Mouse (Mus musculus): ENCODE results near the gene Capn12. TPM values are rescaled to one million over a fixed set of nuclear protein-coding genes. Genes with fewer than 3 reads are reported as not detected.
A peak's percentile ranks its signal among the peaks of the same experiment; 100 is the strongest.

Gene Capn12
- polyA plus RNA-seq, 1 experiment from 2014 or later, result 0.64 TPM

GRCm38 (mm10) chr7:28921178-28921577 is 40.0 kb downstream of the Capn12 start:
- 93% methylated on average over 3 of the region's 3 CpGs for WGBS
- Histone ChIP-seq H3K27ac (ENCODE audit: low read depth, low read length) (no peak overlapping the region), H3K4me1 (ENCODE audit: control insufficient read depth, insufficient read depth, low read length) (peaks cover 63% of the 10 kb centered on the region), H3K4me3 (ENCODE audit: low read length) (no peak overlapping the region), H3K27me3 (ENCODE audit: control insufficient read depth, insufficient read depth, low read length) (no peaks in the 10 kb centered on the region), H3K9me3 (ENCODE audit: control insufficient read depth, low read length) (no peaks in the 10 kb centered on the region), H3K36me3 (ENCODE audit: control insufficient read depth, insufficient read depth, low read length) (peaks cover 37% of the 10 kb centered on the region), H3K4me2 (replicated peaks; ENCODE audit: low read depth, low read length) (no peak overlapping the region), H3K9ac (ENCODE audit: low read depth, low read length) (no peak overlapping the region)
- ATAC-seq (ENCODE audit: low FRiP score, low TSS enrichment), result no peak

- Histone ChIP-seq H3K27ac (ENCODE audit: low read depth, low read length) (no peak overlapping the region), H3K27me3 (ENCODE audit: control insufficient read depth, insufficient read depth, low read length) (no peaks in the 10 kb centered on the region), H3K9me3 (ENCODE audit: control insufficient read depth, low read length) (no peaks in the 10 kb centered on the region), H3K4me3 (ENCODE audit: low read length) (no peak overlapping the region), H3K9ac (ENCODE audit: low read depth, low read length) (no peak overlapping the region), H3K36me3 (ENCODE audit: control insufficient read depth, insufficient read depth, low read length) (peaks cover 30% of the 10 kb centered on the region), H3K4me1 (ENCODE audit: control insufficient read depth, insufficient read depth, low read length) (peaks cover 68% of the 10 kb centered on the region), H3K4me2 (replicated peaks; ENCODE audit: low read depth, low read length) (no peak overlapping the region)
- no peak for ATAC-seq (ENCODE audit: low FRiP score, low TSS enrichment)
- 80% methylated on average over 8 of the region's 8 CpGs for WGBS
These were observed 40.7 kb downstream of the Capn12 start for GRCm38 (mm10) chr7:28921722-28922465.

GRCm38 (mm10) chr7:28922606-28923005 is 41.4 kb downstream of the Capn12 start:
- WGBS, result 69% methylated on average over 4 of the region's 4 CpGs

GRCm38 (mm10) chr7:28923865-28924291 is 42.7 kb downstream of the Capn12 start:
- Histone ChIP-seq H3K36me3 (ENCODE audit: control insufficient read depth, insufficient read depth, low read length) (peaks cover 10% of the 10 kb centered on the region; the same call in 1 of the 2 replicates), H3K4me1 (ENCODE audit: control insufficient read depth, insufficient read depth, low read length) (peaks cover 60% of the 10 kb centered on the region), H3K27ac (ENCODE audit: low read depth, low read length) (peak overlapping the region; percentile 89), H3K4me3 (ENCODE audit: low read length) (no peak overlapping the region), H3K9me3 (ENCODE audit: control insufficient read depth, low read length) (no peaks in the 10 kb centered on the region), H3K27me3 (ENCODE audit: control insufficient read depth, insufficient read depth, low read length) (no peaks in the 10 kb centered on the region), H3K9ac (ENCODE audit: low read depth, low read length) (peak overlapping the region; percentile 35; the same call in 1 of the 2 replicates), H3K4me2 (replicated peaks; ENCODE audit: low read depth, low read length) (no peak overlapping the region; the same call in 1 of the 2 replicates)
- ATAC-seq (ENCODE audit: low FRiP score, low TSS enrichment), result peak; percentile 69
- 5% methylated on average over 4 of the region's 4 CpGs for WGBS

More at GRCm38 (mm10) chr7:28922606-28923005, 41.4 kb downstream of the Capn12 start:
- H3K4me2 ChIP-seq (replicated peaks; ENCODE audit: low read depth, low read length), result no peak overlapping the region
- H3K4me3 ChIP-seq (ENCODE audit: low read length), result no peak overlapping the region
- H3K27me3 ChIP-seq (ENCODE audit: control insufficient read depth, insufficient read depth, low read length), result no peaks in the 10 kb centered on the region
- peaks cover 68% of the 10 kb centered on the region for H3K4me1 ChIP-seq (ENCODE audit: control insufficient read depth, insufficient read depth, low read length)
- H3K36me3 ChIP-seq (ENCODE audit: control insufficient read depth, insufficient read depth, low read length), result peaks cover 23% of the 10 kb centered on the region
- no peak overlapping the region for H3K27ac ChIP-seq (ENCODE audit: low read depth, low read length)
- ATAC-seq (ENCODE audit: low FRiP score, low TSS enrichment), result no peak
- no peaks in the 10 kb centered on the region for H3K9me3 ChIP-seq (ENCODE audit: control insufficient read depth, low read length)
- no peak overlapping the region for H3K9ac ChIP-seq (ENCODE audit: low read depth, low read length)

- 66% methylated on average over 3 of the region's 3 CpGs for WGBS
- H3K9ac ChIP-seq (ENCODE audit: low read depth, low read length), result peak overlapping the region; percentile 24; the same call in 1 of the 2 replicates
These were observed 43.6 kb downstream of the Capn12 start for GRCm38 (mm10) chr7:28924802-28925201.

GRCm38 (mm10) chr7:28925317-28925716 is 44.1 kb downstream of the Capn12 start:
- H3K36me3 ChIP-seq (ENCODE audit: control insufficient read depth, insufficient read depth, low read length), result peaks cover 10% of the 10 kb centered on the region; the same call in 1 of the 2 replicates
- no peaks in the 10 kb centered on the region for H3K27me3 ChIP-seq (ENCODE audit: control insufficient read depth, insufficient read depth, low read length)
- H3K4me3 ChIP-seq (ENCODE audit: low read length), result no peak overlapping the region
- no peak overlapping the region for H3K9ac ChIP-seq (ENCODE audit: low read depth, low read length)
- 7% methylated on average over 9 of the region's 9 CpGs for WGBS
- peak; percentile 63 for ATAC-seq (ENCODE audit: low FRiP score, low TSS enrichment)
- H3K27ac ChIP-seq (ENCODE audit: low read depth, low read length), result peak overlapping the region; percentile 89
- H3K4me2 ChIP-seq (replicated peaks; ENCODE audit: low read depth, low read length), result no peak overlapping the region
- no peaks in the 10 kb centered on the region for H3K9me3 ChIP-seq (ENCODE audit: control insufficient read depth, low read length)
- H3K4me1 ChIP-seq (ENCODE audit: control insufficient read depth, insufficient read depth, low read length), result peaks cover 60% of the 10 kb centered on the region

More at GRCm38 (mm10) chr7:28924802-28925201, 43.6 kb downstream of the Capn12 start:
- no peaks in the 10 kb centered on the region for H3K9me3 ChIP-seq (ENCODE audit: control insufficient read depth, low read length)
- H3K36me3 ChIP-seq (ENCODE audit: control insufficient read depth, insufficient read depth, low read length), result peaks cover 10% of the 10 kb centered on the region; the same call in 1 of the 2 replicates
- H3K4me2 ChIP-seq (replicated peaks; ENCODE audit: low read depth, low read length), result no peak overlapping the region
- peak overlapping the region; percentile 89 for H3K27ac ChIP-seq (ENCODE audit: low read depth, low read length)
- no peaks in the 10 kb centered on the region for H3K27me3 ChIP-seq (ENCODE audit: control insufficient read depth, insufficient read depth, low read length)
- ATAC-seq (ENCODE audit: low FRiP score, low TSS enrichment), result no peak
- peaks cover 59% of the 10 kb centered on the region for H3K4me1 ChIP-seq (ENCODE audit: control insufficient read depth, insufficient read depth, low read length)
- H3K4me3 ChIP-seq (ENCODE audit: low read length), result no peak overlapping the region

- peaks cover 8% of the 10 kb centered on the region; the same call in 1 of the 2 replicates for H3K36me3 ChIP-seq (ENCODE audit: control insufficient read depth, insufficient read depth, low read length)
- H3K27me3 ChIP-seq (ENCODE audit: control insufficient read depth, insufficient read depth, low read length), result no peaks in the 10 kb centered on the region
- no peak for ATAC-seq (ENCODE audit: low FRiP score, low TSS enrichment)
- no peaks in the 10 kb centered on the region for H3K9me3 ChIP-seq (ENCODE audit: control insufficient read depth, low read length)
- H3K4me2 ChIP-seq (replicated peaks; ENCODE audit: low read depth, low read length), result no peak overlapping the region
- H3K27ac ChIP-seq (ENCODE audit: low read depth, low read length), result no peak overlapping the region
- WGBS, result 71% methylated on average over 2 of the region's 2 CpGs
- no peak overlapping the region for H3K4me3 ChIP-seq (ENCODE audit: low read length)
- peaks cover 62% of the 10 kb centered on the region for H3K4me1 ChIP-seq (ENCODE audit: control insufficient read depth, insufficient read depth, low read length)
- no peak overlapping the region for H3K9ac ChIP-seq (ENCODE audit: low read depth, low read length)
These were observed 45.0 kb downstream of the Capn12 start for GRCm38 (mm10) chr7:28926172-28926571.

- no peaks in the 10 kb centered on the region for H3K27me3 ChIP-seq (ENCODE audit: control insufficient read depth, insufficient read depth, low read length)
- H3K4me1 ChIP-seq (ENCODE audit: control insufficient read depth, insufficient read depth, low read length), result peaks cover 61% of the 10 kb centered on the region
- ATAC-seq (ENCODE audit: low FRiP score, low TSS enrichment), result no peak
- no peak overlapping the region for H3K4me2 ChIP-seq (replicated peaks; ENCODE audit: low read depth, low read length)
- no peaks in the 10 kb centered on the region for H3K9me3 ChIP-seq (ENCODE audit: control insufficient read depth, low read length)
- H3K36me3 ChIP-seq (ENCODE audit: control insufficient read depth, insufficient read depth, low read length), result no peaks in the 10 kb centered on the region; the same call in 1 of the 2 replicates
- WGBS, result 16% methylated on average over 3 of the region's 3 CpGs
- no peak overlapping the region for H3K9ac ChIP-seq (ENCODE audit: low read depth, low read length)
- H3K27ac ChIP-seq (ENCODE audit: low read depth, low read length), result peak overlapping the region; percentile 37; the same call in 1 of the 2 replicates
- no peak overlapping the region for H3K4me3 ChIP-seq (ENCODE audit: low read length)
These were observed 48.2 kb downstream of the Capn12 start for GRCm38 (mm10) chr7:28929381-28929780.

Data from kidney, embryonic 14.5 days (tissue).